Mouse (Mus musculus) kidney, postnatal 36 days (tissue): ENCODE measurements around the gene Heatr9.
"Not testable (repeated sequence)": the region's sequence is repeated elsewhere in the genome, so short reads cannot be mapped to it uniquely, and the experiment has no call there.

ENCODE experiments used
- DNase-seq, 2 experiments: peaks; one replicate each; pipeline ENCODE4 v3.0.0; 2021 to 2022; ENCODE audit warnings: mixed read lengths in 2 of 2

The Heatr9 gene

DNA sequence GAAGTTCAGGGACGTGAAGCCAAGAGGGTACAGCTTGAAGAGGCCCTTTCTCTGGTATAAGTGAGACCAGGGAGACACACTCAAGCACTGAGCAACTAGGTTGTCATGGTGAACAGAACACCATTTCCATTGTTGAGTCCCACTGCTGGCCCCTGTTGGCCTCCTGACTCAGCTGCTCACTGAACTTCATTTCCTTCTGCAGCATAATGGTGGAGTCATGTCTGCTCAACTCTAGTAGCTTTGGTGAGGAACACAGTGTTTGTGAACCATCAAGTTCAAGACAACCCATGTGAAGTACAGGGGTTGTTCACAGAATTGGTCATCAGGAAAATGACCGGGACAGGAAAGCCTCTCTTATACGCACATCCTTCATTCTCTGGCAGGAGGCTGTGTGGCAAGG, at the start of gene Heatr9:
Gene Heatr9, minus strand, starts transcription at position 101 of the 400 bp plus-strand sequence.
- no peak for DNase-seq

DNA sequence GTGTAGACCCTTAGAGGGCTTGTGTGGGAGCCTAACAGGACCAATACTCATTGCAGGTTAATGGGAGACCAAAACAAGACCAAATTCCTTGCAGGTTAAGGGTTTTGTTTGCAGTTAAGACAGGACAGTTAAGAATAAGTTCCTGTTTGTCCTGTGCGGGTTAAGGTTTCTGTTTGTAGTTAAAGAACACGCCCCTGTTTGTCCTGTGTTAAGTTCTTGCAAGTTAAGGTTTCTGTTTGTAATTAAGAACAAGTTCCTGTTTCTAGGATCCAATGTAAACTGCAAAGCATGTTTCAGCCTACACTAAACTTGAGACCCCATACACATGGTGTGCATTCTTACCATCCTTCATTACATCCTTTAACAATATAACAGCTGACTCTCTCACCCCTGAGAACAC, 48.2 kb upstream of the Heatr9 start:
- DNase-seq: no peak

- no peak for DNase-seq
Observed at GRCm38 (mm10) chr11:83569249-83569648, 47.3 kb upstream of the Heatr9 start.

GRCm38 (mm10) chr11:83568786-83569185, 46.8 kb upstream of the Heatr9 start:
- DNase-seq: no peak

GRCm38 (mm10) chr11:83568061-83568460, 46.1 kb upstream of the Heatr9 start:
- DNase-seq: no peak

GRCm38 (mm10) chr11:83567311-83567710, 45.3 kb upstream of the Heatr9 start:
- no peak for DNase-seq

- no peak for DNase-seq
Observed at GRCm38 (mm10) chr11:83566617-83567016, 44.6 kb upstream of the Heatr9 start.

DNA sequence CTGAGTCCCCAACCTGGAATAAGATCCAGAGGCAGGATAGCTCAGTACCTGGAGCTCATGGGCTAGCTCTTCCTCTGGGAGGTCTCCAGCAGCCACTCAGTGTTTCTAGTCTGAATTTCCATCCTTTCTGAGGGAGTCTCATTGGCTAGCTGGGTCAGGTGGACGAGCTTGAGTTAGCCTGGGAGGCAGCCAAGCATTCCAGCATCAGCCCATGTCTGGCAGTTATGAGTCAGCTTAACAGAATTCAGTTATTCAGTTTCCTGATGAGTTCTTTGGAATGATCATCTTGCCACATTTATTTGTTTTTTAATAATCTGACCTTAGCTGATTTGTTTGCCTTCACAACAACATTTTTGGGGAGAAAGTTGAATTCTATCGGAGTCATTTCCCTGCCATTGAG, 41.8 kb upstream of the Heatr9 start:
- peak; percentile 22 to 41 for DNase-seq

DNA sequence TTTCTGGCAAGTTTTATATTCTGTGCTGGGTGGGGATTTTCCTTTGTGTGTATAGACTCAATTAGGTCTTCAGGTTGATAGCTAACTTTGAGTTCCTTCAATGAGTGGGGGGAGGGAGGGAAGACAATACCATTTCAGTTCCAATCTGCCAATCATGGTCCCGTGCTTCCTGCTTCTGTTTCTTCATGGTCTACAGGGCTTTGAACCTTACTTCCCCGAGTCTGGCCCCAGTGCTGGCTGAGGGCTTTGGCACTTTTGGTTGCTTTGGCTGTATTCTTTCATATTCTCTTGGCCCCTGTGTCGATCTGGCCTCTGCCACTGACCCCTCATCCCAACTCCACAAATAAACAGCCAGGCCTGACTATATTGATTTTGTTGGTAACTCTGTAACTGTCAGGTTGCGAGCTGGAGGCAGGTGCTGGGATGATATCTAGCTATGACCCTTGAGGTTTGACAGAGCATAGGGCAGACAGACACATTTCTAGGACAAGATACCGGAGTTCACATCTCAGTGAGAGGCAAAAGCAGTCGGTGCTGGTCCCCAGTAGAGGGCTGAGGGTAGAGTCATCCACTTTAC, 40.4 kb upstream of the Heatr9 start:
- DNase-seq: no peak

DNA sequence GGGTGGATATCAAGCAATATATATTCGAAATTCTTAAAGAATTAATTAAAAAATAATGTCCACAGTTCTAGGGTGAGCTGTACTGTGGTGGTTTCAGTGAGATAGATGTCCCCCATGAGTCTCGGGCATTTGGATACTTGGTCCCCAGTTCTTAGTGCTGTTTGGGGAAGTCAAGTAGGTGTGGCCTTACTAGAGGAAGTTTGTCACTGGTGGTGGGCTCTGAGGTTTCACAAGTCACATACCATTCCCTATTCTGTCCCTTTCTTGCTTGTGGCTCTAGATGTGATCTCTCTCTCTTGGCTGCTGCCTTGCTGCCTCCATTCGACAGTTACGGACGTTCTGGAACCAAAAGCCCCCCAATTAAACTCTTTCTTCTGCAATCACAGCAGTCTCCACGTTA, 38.4 kb upstream of the Heatr9 start:
- no peak for DNase-seq

- DNase-seq: no peak
Observed at GRCm38 (mm10) chr11:83557074-83557473, 35.1 kb upstream of the Heatr9 start.

DNA sequence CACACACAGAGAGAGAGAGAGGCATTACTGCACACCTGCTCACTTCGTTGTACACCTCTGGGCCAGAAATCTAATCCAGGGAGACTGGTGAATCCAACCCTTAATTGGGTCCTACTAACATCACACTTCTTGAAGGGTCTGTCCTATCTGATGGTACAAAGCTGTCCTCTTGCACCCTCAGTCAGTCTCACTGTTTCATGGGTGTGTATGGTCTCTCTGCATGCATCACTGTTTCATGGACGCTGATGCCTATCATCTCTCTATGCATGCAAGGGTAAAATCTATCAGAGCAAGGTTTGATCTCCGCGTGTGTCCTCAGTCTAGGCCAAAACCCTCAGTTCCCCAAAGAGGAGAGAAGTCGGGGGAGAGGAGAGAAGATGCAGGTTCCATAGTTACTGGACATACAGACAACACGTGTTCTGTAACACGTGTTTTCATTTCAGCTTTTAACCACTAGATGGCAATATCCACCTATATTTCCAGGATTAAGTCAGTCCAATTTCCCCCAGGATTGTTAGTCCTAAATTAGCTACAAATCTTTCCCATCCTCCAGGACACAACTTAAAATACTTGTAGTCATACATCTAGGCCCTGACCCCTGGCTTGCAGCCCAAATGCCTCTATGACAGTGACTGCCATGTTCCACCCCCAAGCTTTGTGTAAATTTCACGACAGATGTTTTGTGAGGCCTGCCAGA, 34.3 kb upstream of the Heatr9 start:
- peak in 1 of 2 experiments; percentile 41 for DNase-seq

DNA sequence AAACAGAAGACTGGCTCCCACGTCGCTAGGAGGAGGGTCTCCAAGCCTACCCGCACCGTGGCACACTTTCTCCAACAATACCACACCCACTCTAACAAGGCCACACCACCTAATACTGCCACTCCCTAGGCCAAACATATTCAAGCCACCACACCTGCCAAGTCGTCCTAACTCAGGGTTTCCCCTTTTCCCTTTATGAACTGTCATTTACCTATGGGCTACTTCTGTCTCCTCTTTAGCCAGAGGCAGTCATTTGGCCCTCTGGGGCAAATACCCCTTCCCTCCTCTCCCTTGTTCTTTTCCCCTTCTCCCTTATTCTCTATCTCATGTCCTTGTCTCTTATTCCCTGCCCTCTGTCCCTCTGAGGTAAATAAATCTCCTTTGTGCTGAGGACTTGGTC, 29.7 kb upstream of the Heatr9 start:
- no peak for DNase-seq

DNA sequence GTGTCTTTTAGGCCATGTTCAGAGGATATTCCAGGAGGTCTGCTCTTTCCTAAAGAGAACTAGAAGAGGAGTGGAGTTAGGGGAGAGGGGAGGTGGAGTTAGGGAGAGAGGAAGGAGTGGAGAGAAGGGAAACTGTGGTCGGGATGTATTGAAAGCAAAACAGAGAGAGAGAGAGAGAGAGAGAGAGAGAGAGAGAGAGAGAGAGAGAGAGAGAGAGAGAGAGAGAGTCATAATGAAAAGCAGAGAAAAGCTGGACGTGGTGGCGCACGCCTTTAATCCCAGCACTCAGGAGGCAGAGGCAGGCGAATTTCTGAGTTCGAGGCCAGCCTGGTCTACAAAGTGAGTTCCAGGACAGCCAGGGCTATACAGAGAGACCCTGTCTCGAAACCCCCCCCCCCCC, 29.1 kb upstream of the Heatr9 start:
- DNase-seq: not testable (repeated sequence)

GRCm38 (mm10) chr11:83550186-83550632, 28.2 kb upstream of the Heatr9 start:
- no peak for DNase-seq

GRCm38 (mm10) chr11:83544214-83544613, 22.2 kb upstream of the Heatr9 start:
- DNase-seq: peak in 1 of 2 experiments; percentile 9

DNA sequence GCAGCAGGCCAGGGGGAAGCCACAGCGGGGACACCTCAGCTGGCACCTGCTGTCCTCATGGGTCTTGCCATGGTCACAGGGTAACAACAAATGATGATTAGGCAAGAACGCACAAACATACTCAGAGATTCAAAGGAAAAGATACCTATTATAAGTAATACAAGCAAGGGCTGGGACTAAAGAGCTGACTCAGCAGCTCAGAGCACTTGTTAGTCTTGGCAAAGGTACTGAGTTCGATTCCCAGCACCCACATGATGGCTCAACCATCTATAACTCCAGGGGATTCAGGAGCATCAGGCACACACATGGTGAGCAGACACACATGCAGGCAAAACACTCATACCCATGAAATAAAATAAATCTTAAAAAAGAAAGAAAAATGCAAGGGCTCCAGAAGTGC, 19.4 kb upstream of the Heatr9 start:
- DNase-seq: no peak

DNA sequence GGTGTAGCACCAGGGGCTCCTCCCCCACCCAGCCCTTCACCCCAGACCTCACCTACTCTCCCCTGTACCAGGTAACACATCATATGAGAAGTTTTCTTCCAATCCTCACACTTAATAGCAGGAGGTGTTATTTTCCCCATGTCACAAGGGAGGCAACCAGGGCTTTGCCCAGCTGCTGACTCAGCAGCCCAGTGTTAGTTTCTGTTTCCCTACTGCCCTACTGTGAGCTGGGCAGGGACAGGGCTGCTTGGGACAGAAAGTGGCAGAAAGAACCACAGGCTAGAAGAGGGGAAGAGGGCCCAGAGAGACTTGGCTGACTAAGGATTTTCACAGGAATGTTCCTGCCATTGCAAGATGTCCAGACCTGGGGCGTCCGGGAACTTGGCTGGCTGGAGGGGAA, 19.0 kb upstream of the Heatr9 start:
- no peak for DNase-seq

DNA sequence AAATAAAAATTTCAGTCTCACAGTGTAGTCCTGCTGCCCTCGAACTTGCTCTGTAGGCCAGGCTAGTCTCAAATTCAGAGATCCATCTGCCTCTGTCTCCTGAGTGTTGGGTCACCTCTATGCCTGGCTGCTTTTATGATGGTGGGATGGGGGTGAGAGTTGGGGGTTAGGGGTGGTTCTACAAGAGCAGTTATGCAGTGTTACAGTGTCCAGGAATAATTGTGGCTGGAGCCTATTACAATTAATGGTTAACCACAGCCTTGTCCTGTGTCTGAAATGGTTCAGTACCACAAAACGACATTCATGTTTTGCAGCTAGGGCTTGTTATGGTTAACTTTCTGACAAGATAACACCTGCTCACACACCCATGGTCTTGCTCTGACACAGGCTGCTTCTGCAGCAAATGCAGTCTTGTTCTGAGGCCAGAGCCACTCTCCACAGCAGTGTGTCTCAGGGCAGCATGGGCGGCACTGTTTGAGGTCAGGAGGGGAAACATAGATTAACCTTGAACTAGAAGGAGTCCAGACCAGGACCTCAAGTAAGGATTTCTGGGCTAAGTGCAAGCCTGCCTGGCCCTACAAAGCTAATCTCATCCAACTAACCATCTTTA, 16.8 kb upstream of the Heatr9 start:
- peak; percentile 28 to 59 for DNase-seq

DNA sequence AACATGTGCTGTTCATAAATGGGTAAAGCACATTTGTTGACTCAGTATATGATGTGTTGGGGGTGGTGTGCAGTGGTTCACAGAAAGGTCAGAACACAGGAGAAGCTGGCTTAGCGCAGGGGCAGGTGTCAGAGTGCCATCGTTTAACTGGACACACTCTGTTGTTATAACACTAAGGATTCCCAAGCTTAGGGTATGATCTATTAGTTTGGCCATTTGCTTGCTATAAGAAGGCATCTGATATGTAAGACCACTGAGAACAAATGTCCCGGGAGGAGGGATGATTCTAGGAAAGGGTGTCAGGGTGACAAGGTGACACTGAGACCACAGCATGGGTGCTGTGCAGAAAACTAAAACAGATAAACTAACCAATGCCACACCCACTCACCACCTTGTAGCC, 14.9 kb upstream of the Heatr9 start:
- no peak for DNase-seq

GRCm38 (mm10) chr11:83534609-83535423, 12.8 kb upstream of the Heatr9 start:
- peak; percentile 82 to 89 for DNase-seq

DNA sequence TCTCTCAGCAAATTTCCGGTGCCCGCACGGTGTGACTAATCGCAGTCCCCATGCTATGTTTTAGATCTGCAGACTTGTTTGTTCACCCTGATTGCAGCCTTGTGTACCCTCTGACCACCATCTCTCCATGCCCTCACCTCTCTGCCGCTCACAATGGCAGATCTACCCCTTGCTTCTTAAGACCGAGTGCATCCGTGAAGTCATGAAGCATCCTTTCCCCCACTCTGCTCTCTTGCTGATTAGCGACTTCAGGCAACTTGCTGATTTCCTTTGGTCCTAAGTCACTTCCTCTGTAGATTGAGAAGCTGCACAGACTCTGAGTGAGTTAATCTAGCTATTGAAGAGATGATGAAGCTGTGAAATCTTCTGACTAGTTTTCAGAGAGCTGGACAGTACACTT, 12.2 kb upstream of the Heatr9 start:
- DNase-seq: no peak

GRCm38 (mm10) chr11:83533192-83533591, 11.2 kb upstream of the Heatr9 start:
- DNase-seq: no peak
